Mouse (Mus musculus) E14TG2a.4 (cell line): Measurements from ENCODE around the gene Ano5.

Experiments
- H3K27me3 ChIP-seq: 2 replicates; pipeline ENCODE4 v1.6.1; 2014; ENCODE audit warnings: low read length, control low read depth; ENCODE audit not compliant: insufficient read depth
- H3K36me3 ChIP-seq: 2 replicates; pipeline ENCODE4 v1.6.1; 2014; ENCODE audit warnings: low read length, control low read depth; ENCODE audit not compliant: insufficient read depth
- H3K4me1 ChIP-seq: replicated peaks from 2 replicates; pipeline ENCODE4 v1.6.1; 2014; ENCODE audit warnings: low read depth, low read length, control low read depth
- H3K4me3 ChIP-seq: replicated peaks from 2 replicates; pipeline ENCODE4 v1.5.1; 2014; ENCODE audit warnings: mild to moderate bottlenecking, low read length
- H3K9me3 ChIP-seq: 2 replicates; pipeline ENCODE4 v1.6.1; 2014; ENCODE audit warnings: low read length, control low read depth
- CTCF ChIP-seq: conservative IDR thresholded peaks from 2 replicates; pipeline ENCODE4 v1.5.1; 2014; ENCODE audit warnings: low read length
- NANOG ChIP-seq: IDR thresholded peaks from 2 replicates; pipeline ENCODE4 v1.6.1; 2014; ENCODE audit warnings: borderline replicate concordance, low read length, mixed read lengths
- POU5F1 ChIP-seq: IDR thresholded peaks from 2 replicates; pipeline ENCODE4 v1.6.1; 2014; ENCODE audit warnings: low read length, borderline replicate concordance

Gene Ano5

GRCm38 (mm10) chr7:51633230-51633844 is 122.5 kb downstream of the Ano5 start:
- Histone ChIP-seq H3K36me3 (no peaks in the 10 kb centered on the region), H3K9me3 (no peaks in the 10 kb centered on the region), H3K4me3 (no peak overlapping the region), H3K4me1 (no peaks in the 10 kb centered on the region), H3K27me3 (0 out of 2 replicates have a peak, but pooled peaks cover 2% of the 10 kb centered on the region)
- no peak for TF ChIP-seq POU5F1
- TF ChIP-seq CTCF: no peak
- TF ChIP-seq NANOG: no peak
